Mouse (Mus musculus) hindbrain, postnatal 0 days (tissue): ENCODE results near the gene Ankrd6. TPM values are rescaled to one million over a fixed set of nuclear protein-coding genes. Genes with fewer than 3 reads are reported as not detected.

Experiments
- ATAC-seq: fragments of 200-750 bp; cut with Nextera tagmentation; 2 replicates; pipeline ENCODE4 v1.8.0; 2017; ENCODE audit warnings: mild to moderate bottlenecking, moderate TSS enrichment, moderate library complexity
- DNase-seq: peaks from one replicate; pipeline ENCODE4 v3.0.0-alpha.2; 2015; ENCODE audit warnings: low spot score
- H3K27ac ChIP-seq: fragments of 300-500 bp; sonication (generic); 2 replicates; pipeline ENCODE4 v1.5.1; 2014; ENCODE audit warnings: mild to moderate bottlenecking
- H3K27me3 ChIP-seq: fragments of 300-500 bp; sonication (generic); 2 replicates; pipeline ENCODE4 v1.6.1; 2014; ENCODE audit warnings: low read length, mixed read lengths; ENCODE audit not compliant: insufficient read depth
- H3K36me3 ChIP-seq: fragments of 300-500 bp; sonication (generic); 2 replicates; pipeline ENCODE4 v1.6.1; 2014; ENCODE audit warnings: low read length, mixed read lengths; ENCODE audit not compliant: insufficient read depth
- H3K4me1 ChIP-seq: fragments of 300-500 bp; sonication (generic); 2 replicates; pipeline ENCODE4 v1.6.1; 2014; ENCODE audit warnings: antibody characterized with exemption, low read length, mixed read lengths; ENCODE audit not compliant: insufficient read depth
- H3K4me2 ChIP-seq: fragments of 300-500 bp; sonication (generic); 2 replicates; pipeline ENCODE4 v1.6.1; 2014; ENCODE audit warnings: low read depth, mild to moderate bottlenecking, low read length, moderate library complexity, mixed read lengths
- H3K4me3 ChIP-seq: fragments of 300-500 bp; sonication (generic); 2 replicates; pipeline ENCODE4 v1.5.1; 2014; ENCODE audit warnings: low read length
- H3K9ac ChIP-seq: fragments of 300-500 bp; sonication (generic); replicated peaks from 2 replicates; pipeline ENCODE4 v1.6.1; 2014; ENCODE audit warnings: mild to moderate bottlenecking, low read length, moderate library complexity, mixed read lengths
- H3K9me3 ChIP-seq: fragments of 300-500 bp; sonication (generic); 2 replicates; pipeline ENCODE4 v1.6.1; 2016; ENCODE audit warnings: low read length, mixed read lengths
- CTCF ChIP-seq: IDR thresholded peaks from 2 replicates; pipeline ENCODE4 v1.5.1; 2016; ENCODE audit warnings: antibody characterized with exemption, control low read depth, low read depth
- WGBS: fragments of 180-500 bp; shearing (Covaris S2); extraction: QIAGEN DNeasy Blood & Tissue Kit; methylation state at CpG from one replicate; pipeline ENCODE4 v1.1.7; 2014; 5-methylcytosine and 5-hydroxymethylcytosine counted together
- polyA plus RNA-seq: library from polyadenylated mRNA; unstranded; fragments of >200 nt; fragmentation: Nextera tagmentation; extraction: Ambion mirVana; gene quantifications from 2 replicates; pipeline ENCODE4 v1.2.1, GENCODE M21; 2015
- total RNA-seq: library from RNA; depleted of rRNA; stranded (reverse); fragments of >200 nt; gene quantifications from 2 replicates; pipeline ENCODE4 v1.2.3, GENCODE M21; 2014

Ankrd6 gene
- total and polyA plus RNA-seq, 2 experiments from 2014 or later: 17.3 to 26.5 TPM

GRCm38 (mm10) chr4:32985684-32986083 lies 35.0 kb upstream of the Ankrd6 start:
- no peaks in the 10 kb centered on the region for H3K36me3 ChIP-seq
- H3K9me3 ChIP-seq: no peaks in the 10 kb centered on the region
- peak overlapping the region; percentile 96; the same call in 1 of the 2 replicates for H3K4me2 ChIP-seq
- no peak for TF ChIP-seq CTCF
- H3K9ac ChIP-seq: no peak overlapping the region
- no peak for DNase-seq
- 0 out of 2 replicates have a peak, but pooled peaks cover 7% of the 10 kb centered on the region for H3K4me1 ChIP-seq
- H3K27ac ChIP-seq: no peak overlapping the region
- ATAC-seq: no peak
- H3K27me3 ChIP-seq: no peaks in the 10 kb centered on the region
- no peak overlapping the region for H3K4me3 ChIP-seq
- WGBS: 17% methylated on average over 3 of the region's 3 CpGs

DNA sequence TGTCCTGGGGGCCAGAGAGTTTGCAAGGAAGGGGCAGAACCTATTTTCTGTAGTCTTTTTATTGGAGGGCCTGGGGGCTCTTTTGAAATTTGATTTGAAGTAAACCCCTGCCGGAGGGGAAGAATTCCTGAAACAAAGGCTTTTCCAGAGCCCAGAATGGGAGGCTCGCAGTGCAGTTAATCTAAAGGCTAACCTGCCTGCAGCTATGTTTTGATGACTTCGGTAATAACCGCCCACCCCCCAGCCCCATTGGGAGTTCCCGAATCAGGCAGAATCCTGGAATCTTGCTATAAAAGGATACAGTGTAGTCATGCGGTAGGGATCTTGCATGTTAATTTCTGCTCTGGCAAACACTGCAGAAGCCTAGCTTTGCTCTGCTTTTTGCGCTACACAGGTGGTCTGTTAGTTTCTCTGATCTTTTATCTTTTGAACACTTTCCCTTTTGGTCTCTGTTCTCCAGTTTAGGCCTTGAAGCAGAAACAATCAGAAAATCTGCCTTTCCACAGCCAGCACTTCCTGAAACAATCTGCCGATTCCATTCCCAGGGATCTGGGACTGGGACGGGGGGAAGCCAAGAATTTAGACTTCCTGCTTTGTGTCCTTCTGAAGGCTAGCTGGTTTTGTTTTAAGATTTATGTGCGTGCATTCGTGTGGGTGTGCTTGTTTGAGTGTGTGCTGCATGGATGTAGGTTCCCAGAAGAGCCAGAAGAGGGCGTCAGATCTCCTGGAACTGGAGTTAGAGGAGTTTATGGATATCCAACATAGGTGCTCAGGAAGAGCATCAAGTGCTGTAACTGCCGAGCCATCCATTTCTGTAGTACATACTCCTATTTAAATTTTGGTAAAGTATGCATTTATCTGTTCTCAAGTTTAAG lies 34.4 kb upstream of the Ankrd6 start:
- Histone ChIP-seq H3K4me1 (0 out of 2 replicates have a peak, but pooled peaks cover 7% of the 10 kb centered on the region), H3K27ac (no peak overlapping the region), H3K27me3 (no peaks in the 10 kb centered on the region), H3K9me3 (no peaks in the 10 kb centered on the region), H3K4me3 (peak overlapping the region; percentile 93), H3K36me3 (no peaks in the 10 kb centered on the region), H3K4me2 (peak overlapping the region; percentile 96), H3K9ac (peak overlapping the region; percentile 9; the same call in 1 of the 2 replicates)
- ATAC-seq (no peak), DNase-seq (peak; percentile 50)
- 11% methylated on average over 13 of the region's 13 CpGs for WGBS
- TF ChIP-seq CTCF: peak; percentile 62

- no peaks in the 10 kb centered on the region for H3K36me3 ChIP-seq
- H3K27ac ChIP-seq: no peak overlapping the region
- peak; percentile 67 for DNase-seq
- no peak for ATAC-seq
- H3K27me3 ChIP-seq: no peaks in the 10 kb centered on the region
- no peaks in the 10 kb centered on the region for H3K9me3 ChIP-seq
- H3K4me1 ChIP-seq: 0 out of 2 replicates have a peak, but pooled peaks cover 7% of the 10 kb centered on the region
- peak overlapping the region; percentile 96 for H3K4me2 ChIP-seq
- under 1% methylated on average over 13 of the region's 13 CpGs for WGBS
- H3K9ac ChIP-seq: peak overlapping the region; percentile 72
- no peak for TF ChIP-seq CTCF
- H3K4me3 ChIP-seq: peak overlapping the region; percentile 93
Observed at GRCm38 (mm10) chr4:32984242-32984641, 33.6 kb upstream of the Ankrd6 start.

GRCm38 (mm10) chr4:32983176-32984155 lies 32.8 kb upstream of the Ankrd6 start:
- ATAC-seq (peak; percentile 77), DNase-seq (peak; percentile 71)
- H3K27ac ChIP-seq: peak overlapping the region; percentile 84
- no peak for TF ChIP-seq CTCF
- peak overlapping the region; percentile 72 for H3K9ac ChIP-seq
- H3K4me3 ChIP-seq: peak overlapping the region; percentile 93
- H3K9me3 ChIP-seq: no peaks in the 10 kb centered on the region
- no peaks in the 10 kb centered on the region for H3K36me3 ChIP-seq
- H3K4me1 ChIP-seq: 0 out of 2 replicates have a peak, but pooled peaks cover 7% of the 10 kb centered on the region
- WGBS: 1% methylated on average over 72 of the region's 94 CpGs
- H3K4me2 ChIP-seq: peak overlapping the region; percentile 96
- no peaks in the 10 kb centered on the region for H3K27me3 ChIP-seq

DNA sequence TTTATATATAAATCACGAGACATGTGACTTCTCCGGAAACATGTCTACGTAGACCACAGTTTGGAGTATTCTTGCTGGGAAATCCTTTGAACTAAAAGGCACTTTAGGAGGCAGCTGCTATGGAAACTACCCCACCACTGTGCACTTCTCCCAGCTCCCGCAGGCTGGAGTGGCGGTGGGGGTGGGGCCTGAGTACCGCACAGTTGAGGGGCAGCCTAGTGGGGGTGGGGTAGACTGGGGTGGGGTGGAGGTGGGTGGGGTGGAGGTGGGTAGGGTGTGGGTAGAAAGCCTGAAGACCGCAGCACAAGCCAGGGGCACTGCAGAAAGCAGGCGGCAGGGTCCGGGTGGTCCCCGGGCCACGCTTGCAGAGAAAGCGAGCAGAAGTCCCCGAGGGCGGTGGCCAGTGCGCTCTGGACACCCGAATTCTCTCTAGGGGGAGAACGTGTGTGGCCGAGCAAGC lies 32.1 kb upstream of the Ankrd6 start, which contains the start of gene Rragd:
Gene Rragd, plus strand, starts transcription at position 322 of the 460 bp plus-strand sequence.
- H3K27ac ChIP-seq: peak within 1 kb of the TSS; percentile 84
- H3K4me3 ChIP-seq: peak within 1 kb of the TSS; percentile 93
- H3K9ac ChIP-seq: peak within 1 kb of the TSS; percentile 72
- no peaks in the 10 kb centered on the region for H3K36me3 ChIP-seq
- H3K9me3 ChIP-seq: no peaks in the 10 kb centered on the region
- no peaks in the 10 kb centered on the region for H3K27me3 ChIP-seq
- ATAC-seq (peak; percentile 86), DNase-seq (peak; percentile 59)
- WGBS: under 1% methylated on average over 15 of the region's 18 CpGs
- H3K4me1 ChIP-seq: 0 out of 2 replicates have a peak, but pooled peaks cover 7% of the 10 kb centered on the region
- H3K4me2 ChIP-seq: peak within 1 kb of the TSS; percentile 96
- TF ChIP-seq CTCF: no peak
